Mouse (Mus musculus) B cell, adult 2 months (primary cell): ENCODE measurements around the gene Pxmp4.

Experiments
- DNase-seq, 2 experiments: peaks; one replicate each; pipeline ENCODE4 v3.0.0; 2022

The Pxmp4 gene

GRCm38 (mm10) chr2:154603638-154604153 is at the start of gene Pxmp4:
Pxmp4 (minus strand) TSS chr2:154603708.
- DNase-seq: peak; percentile 96 to 97

GRCm38 (mm10) chr2:154651363-154651762 is 47.9 kb upstream of the Pxmp4 start, which contains the start of gene Chmp4b:
Chmp4b (plus strand) TSS chr2:154651705.
- no peak for DNase-seq

- no peak for DNase-seq
Observed at GRCm38 (mm10) chr2:154650404-154650803, 46.9 kb upstream of the Pxmp4 start.

GRCm38 (mm10) chr2:154648086-154648485 is 44.6 kb upstream of the Pxmp4 start:
- peak; percentile 51 to 53 for DNase-seq

- peak; percentile 41 to 51 for DNase-seq
Observed at GRCm38 (mm10) chr2:154646634-154647033, 43.1 kb upstream of the Pxmp4 start.

- no peak for DNase-seq
Observed at GRCm38 (mm10) chr2:154642712-154643385, 39.3 kb upstream of the Pxmp4 start.

GRCm38 (mm10) chr2:154642005-154642459 is 38.5 kb upstream of the Pxmp4 start:
- DNase-seq: no peak

GRCm38 (mm10) chr2:154641176-154641575 is 37.7 kb upstream of the Pxmp4 start:
- no peak for DNase-seq

- DNase-seq: no peak
Observed at GRCm38 (mm10) chr2:154639115-154639514, 35.6 kb upstream of the Pxmp4 start.

GRCm38 (mm10) chr2:154638521-154638920 is 35.0 kb upstream of the Pxmp4 start:
- DNase-seq: no peak

GRCm38 (mm10) chr2:154635826-154636225 is 32.3 kb upstream of the Pxmp4 start:
- DNase-seq: no peak

- no peak for DNase-seq
Observed at GRCm38 (mm10) chr2:154633876-154634644, 30.6 kb upstream of the Pxmp4 start.

GRCm38 (mm10) chr2:154633039-154633742 is 29.7 kb upstream of the Pxmp4 start:
- DNase-seq: no peak

GRCm38 (mm10) chr2:154632203-154632780 is 28.8 kb upstream of the Pxmp4 start:
- DNase-seq: no peak

- no peak for DNase-seq
Observed at GRCm38 (mm10) chr2:154630531-154630930, 27.0 kb upstream of the Pxmp4 start.

GRCm38 (mm10) chr2:154624137-154624536 is 20.6 kb upstream of the Pxmp4 start:
- peak; percentile 34 to 39 for DNase-seq

GRCm38 (mm10) chr2:154621684-154622083 is 18.2 kb upstream of the Pxmp4 start:
- DNase-seq: no peak

GRCm38 (mm10) chr2:154617061-154617460 is 13.6 kb upstream of the Pxmp4 start:
- DNase-seq: no peak

GRCm38 (mm10) chr2:154615674-154616073 is 12.2 kb upstream of the Pxmp4 start:
- no peak for DNase-seq

- no peak for DNase-seq
Observed at GRCm38 (mm10) chr2:154614841-154615576, 11.5 kb upstream of the Pxmp4 start.

- DNase-seq: peak; percentile 91
Observed at GRCm38 (mm10) chr2:154613118-154614115, 9.9 kb upstream of the Pxmp4 start, which contains the start of the genes Zfp341 and 4930519P11Rik. Zfp341 (plus strand) TSS chr2:154613297. 4930519P11Rik (minus strand) TSS chr2:154613437.
